Mouse (Mus musculus) hindbrain, embryonic 13.5 days (tissue): ENCODE measurements around the gene Dnajc16. TPM values are rescaled to one million over a fixed set of nuclear protein-coding genes. Genes with fewer than 3 reads are reported as not detected.
A peak's percentile ranks its signal among the peaks of the same experiment; 100 is the strongest.

Source experiments
- ATAC-seq: fragments of 200-750 bp; cut with Nextera tagmentation; 2 replicates; pipeline ENCODE4 v1.8.0; 2017; ENCODE audit warnings: moderate TSS enrichment; ENCODE audit not compliant: low FRiP score
- H3K27ac ChIP-seq: fragments of 300-500 bp; sonication (generic); 2 replicates; pipeline ENCODE4 v1.5.1; 2015; ENCODE audit warnings: inconsistent platforms, mild to moderate bottlenecking, moderate library complexity
- H3K27me3 ChIP-seq: fragments of 300-500 bp; sonication (generic); 2 replicates; pipeline ENCODE4 v1.6.1; 2015; ENCODE audit warnings: mild to moderate bottlenecking, inconsistent platforms
- H3K36me3 ChIP-seq: fragments of 300-500 bp; sonication (generic); 2 replicates; pipeline ENCODE4 v1.6.1; 2015; ENCODE audit warnings: mild to moderate bottlenecking, inconsistent platforms
- H3K4me1 ChIP-seq: fragments of 300-500 bp; sonication (generic); replicated peaks from 2 replicates; pipeline ENCODE4 v1.6.1; 2015; ENCODE audit warnings: inconsistent platforms
- H3K4me2 ChIP-seq: fragments of 300-500 bp; sonication (generic); 2 replicates; pipeline ENCODE4 v1.6.1; 2015; ENCODE audit warnings: inconsistent platforms, mild to moderate bottlenecking, moderate library complexity
- H3K4me3 ChIP-seq: fragments of 300-500 bp; sonication (generic); 2 replicates; pipeline ENCODE4 v1.5.1; 2015; ENCODE audit warnings: mild to moderate bottlenecking, inconsistent platforms
- H3K9ac ChIP-seq: fragments of 300-500 bp; sonication (generic); 2 replicates; pipeline ENCODE4 v1.6.1; 2015; ENCODE audit warnings: mild to moderate bottlenecking, inconsistent platforms
- H3K9me3 ChIP-seq: fragments of 300-500 bp; sonication (generic); 2 replicates; pipeline ENCODE4 v1.6.1; 2016; ENCODE audit warnings: inconsistent platforms
- WGBS: fragments of 180-500 bp; shearing (Covaris S2); methylation state at CpG from one replicate; pipeline ENCODE4 v1.1.7; 2015; 5-methylcytosine and 5-hydroxymethylcytosine counted together
- polyA plus RNA-seq: library from polyadenylated mRNA; unstranded; fragments of >200 nt; fragmentation: Nextera tagmentation; extraction: Ambion mirVana; gene quantifications from 2 replicates; pipeline ENCODE4 v1.2.1, GENCODE M21; 2015

Gene Dnajc16
- polyA plus RNA-seq, 1 experiment from 2014 or later, result 6.5 TPM

GRCm38 (mm10) chr4:141752076-141752421 is 38.7 kb downstream of the Dnajc16 start:
- no peak for ATAC-seq
- H3K27ac ChIP-seq, result no peak overlapping the region
- H3K9me3 ChIP-seq, result no peaks in the 10 kb centered on the region
- no peak overlapping the region for H3K4me3 ChIP-seq
- H3K4me1 ChIP-seq, result peaks cover 1% of the 10 kb centered on the region; the same call in 1 of the 2 replicates
- peaks cover 2% of the 10 kb centered on the region; the same call in 1 of the 2 replicates for H3K27me3 ChIP-seq
- no peak overlapping the region for H3K4me2 ChIP-seq
- 16% methylated on average over 4 of the region's 4 CpGs for WGBS
- H3K9ac ChIP-seq, result no peak overlapping the region
- H3K36me3 ChIP-seq, result no peaks in the 10 kb centered on the region

- Histone ChIP-seq H3K36me3 (no peaks in the 10 kb centered on the region), H3K4me1 (peaks cover 6% of the 10 kb centered on the region), H3K9ac (no peak overlapping the region), H3K4me2 (no peak overlapping the region), H3K4me3 (no peak overlapping the region), H3K9me3 (no peaks in the 10 kb centered on the region), H3K27me3 (peaks cover 7% of the 10 kb centered on the region; the same call in 1 of the 2 replicates), H3K27ac (no peak overlapping the region)
- WGBS, result 38% methylated on average over 4 of the region's 4 CpGs
- ATAC-seq, result no peak
Observed at GRCm38 (mm10) chr4:141751419-141752075, 39.2 kb downstream of the Dnajc16 start.

GRCm38 (mm10) chr4:141750826-141751225 is 39.9 kb downstream of the Dnajc16 start:
- WGBS, result 64% methylated on average over 3 of the region's 3 CpGs
- no peak overlapping the region for H3K4me3 ChIP-seq
- ATAC-seq, result no peak
- H3K4me1 ChIP-seq, result peaks cover 6% of the 10 kb centered on the region
- no peaks in the 10 kb centered on the region for H3K9me3 ChIP-seq
- no peak overlapping the region for H3K4me2 ChIP-seq
- no peaks in the 10 kb centered on the region for H3K36me3 ChIP-seq
- no peak overlapping the region for H3K27ac ChIP-seq
- H3K27me3 ChIP-seq, result peaks cover 9% of the 10 kb centered on the region; the same call in 1 of the 2 replicates
- no peak overlapping the region for H3K9ac ChIP-seq

GRCm38 (mm10) chr4:141749557-141749956 is 41.2 kb downstream of the Dnajc16 start:
- no peaks in the 10 kb centered on the region for H3K9me3 ChIP-seq
- ATAC-seq, result no peak

GRCm38 (mm10) chr4:141746578-141747346 is 44.0 kb downstream of the Dnajc16 start, which contains the start of gene Agmat:
TSS of gene Agmat (plus strand) at chr4:141746672.
- Histone ChIP-seq H3K4me3 (no peak within 1 kb of the TSS), H3K4me1 (peaks cover 6% of the 10 kb centered on the region), H3K4me2 (no peak within 1 kb of the TSS), H3K9me3 (no peaks in the 10 kb centered on the region), H3K9ac (no peak within 1 kb of the TSS), H3K36me3 (no peaks in the 10 kb centered on the region), H3K27ac (no peak within 1 kb of the TSS), H3K27me3 (peaks cover 9% of the 10 kb centered on the region; the same call in 1 of the 2 replicates)
- no peak for ATAC-seq
- WGBS, result 22% methylated on average over 25 of the region's 25 CpGs

More at GRCm38 (mm10) chr4:141749557-141749956, 41.2 kb downstream of the Dnajc16 start:
- no peak overlapping the region for H3K27ac ChIP-seq
- no peak overlapping the region for H3K4me2 ChIP-seq
- H3K9ac ChIP-seq, result 0 out of 2 replicates have a peak overlapping the region, but pooled peaks have one; percentile 19
- peaks cover 6% of the 10 kb centered on the region for H3K4me1 ChIP-seq
- peaks cover 9% of the 10 kb centered on the region; the same call in 1 of the 2 replicates for H3K27me3 ChIP-seq
- no peak overlapping the region for H3K4me3 ChIP-seq
- 31% methylated on average over 11 of the region's 11 CpGs for WGBS
- H3K36me3 ChIP-seq, result no peaks in the 10 kb centered on the region

- 92% methylated on average over 4 of the region's 4 CpGs for WGBS
- no peak for ATAC-seq
- no peak overlapping the region for H3K4me2 ChIP-seq
Observed at GRCm38 (mm10) chr4:141742381-141742780, 48.4 kb downstream of the Dnajc16 start.

GRCm38 (mm10) chr4:141741856-141742255 is 48.9 kb downstream of the Dnajc16 start:
- Histone ChIP-seq H3K4me1 (peaks cover 3% of the 10 kb centered on the region), H3K27me3 (peaks cover 5% of the 10 kb centered on the region; the same call in 1 of the 2 replicates), H3K9ac (no peak overlapping the region), H3K4me3 (no peak overlapping the region), H3K9me3 (no peaks in the 10 kb centered on the region), H3K27ac (no peak overlapping the region), H3K4me2 (no peak overlapping the region), H3K36me3 (no peaks in the 10 kb centered on the region)
- no peak for ATAC-seq
- 72% methylated on average over 9 of the region's 9 CpGs for WGBS

More at GRCm38 (mm10) chr4:141742381-141742780, 48.4 kb downstream of the Dnajc16 start:
- Histone ChIP-seq H3K27me3 (peaks cover 9% of the 10 kb centered on the region; the same call in 1 of the 2 replicates), H3K9me3 (no peaks in the 10 kb centered on the region), H3K4me3 (no peak overlapping the region), H3K36me3 (no peaks in the 10 kb centered on the region), H3K4me1 (peaks cover 6% of the 10 kb centered on the region), H3K9ac (no peak overlapping the region), H3K27ac (no peak overlapping the region)

- Histone ChIP-seq H3K4me2 (no peak overlapping the region), H3K4me1 (peaks cover 15% of the 10 kb centered on the region)
- WGBS, result 82% methylated on average over 8 of the region's 8 CpGs
Observed at GRCm38 (mm10) chr4:141738015-141738414, 52.7 kb downstream of the Dnajc16 start.

GRCm38 (mm10) chr4:141736856-141737255 is 53.9 kb downstream of the Dnajc16 start:
- Histone ChIP-seq H3K27ac (no peak overlapping the region), H3K27me3 (no peaks in the 10 kb centered on the region), H3K4me3 (no peak overlapping the region), H3K4me2 (no peak overlapping the region), H3K36me3 (no peaks in the 10 kb centered on the region), H3K9ac (no peak overlapping the region), H3K4me1 (peaks cover 15% of the 10 kb centered on the region), H3K9me3 (no peaks in the 10 kb centered on the region)
- 77% methylated on average over 4 of the region's 4 CpGs for WGBS
- ATAC-seq, result no peak

More at GRCm38 (mm10) chr4:141738015-141738414, 52.7 kb downstream of the Dnajc16 start:
- no peak overlapping the region for H3K9ac ChIP-seq
- no peaks in the 10 kb centered on the region for H3K27me3 ChIP-seq
- ATAC-seq, result no peak
- no peaks in the 10 kb centered on the region for H3K9me3 ChIP-seq
- H3K4me3 ChIP-seq, result no peak overlapping the region
- no peaks in the 10 kb centered on the region for H3K36me3 ChIP-seq
- H3K27ac ChIP-seq, result no peak overlapping the region

GRCm38 (mm10) chr4:141735206-141735560 is 55.5 kb downstream of the Dnajc16 start:
- 0 out of 2 replicates have a peak, but pooled peaks cover 9% of the 10 kb centered on the region for H3K27me3 ChIP-seq
- WGBS, result 25% methylated on average over 9 of the region's 9 CpGs
- no peak for ATAC-seq
- H3K4me2 ChIP-seq, result peak overlapping the region; percentile 70
- H3K36me3 ChIP-seq, result no peaks in the 10 kb centered on the region
- no peaks in the 10 kb centered on the region for H3K9me3 ChIP-seq
- H3K4me1 ChIP-seq, result peaks cover 15% of the 10 kb centered on the region
- H3K4me3 ChIP-seq, result peak overlapping the region; percentile 44
- H3K9ac ChIP-seq, result peak overlapping the region; percentile 58; the same call in 1 of the 2 replicates
- 0 out of 2 replicates have a peak overlapping the region, but pooled peaks have one; percentile 35 for H3K27ac ChIP-seq

- Histone ChIP-seq H3K9ac (peak overlapping the region; percentile 58), H3K27me3 (0 out of 2 replicates have a peak, but pooled peaks cover 11% of the 10 kb centered on the region), H3K4me1 (peaks cover 15% of the 10 kb centered on the region), H3K36me3 (no peaks in the 10 kb centered on the region), H3K4me3 (peak overlapping the region; percentile 44), H3K9me3 (no peaks in the 10 kb centered on the region), H3K27ac (peak overlapping the region; percentile 35; the same call in 1 of the 2 replicates), H3K4me2 (peak overlapping the region; percentile 70)
- WGBS, result 7% methylated on average over 24 of the region's 24 CpGs
- peak; percentile 96 for ATAC-seq
Observed at GRCm38 (mm10) chr4:141734446-141735205, 56.1 kb downstream of the Dnajc16 start.

- Histone ChIP-seq H3K4me3 (no peak overlapping the region), H3K9ac (no peak overlapping the region), H3K36me3 (no peaks in the 10 kb centered on the region), H3K27ac (no peak overlapping the region), H3K27me3 (0 out of 2 replicates have a peak, but pooled peaks cover 12% of the 10 kb centered on the region), H3K9me3 (no peaks in the 10 kb centered on the region), H3K4me1 (peaks cover 15% of the 10 kb centered on the region), H3K4me2 (no peak overlapping the region)
- ATAC-seq, result no peak
- WGBS, result 81% methylated on average over 5 of the region's 5 CpGs
Observed at GRCm38 (mm10) chr4:141731766-141732165, 59.0 kb downstream of the Dnajc16 start.
